Mouse (Mus musculus) hematopoietic multipotent progenitor cell, adult 10-12 weeks (in vitro differentiated cells): Measurements from ENCODE around the gene Uhmk1. TPM values are rescaled to one million over a fixed set of nuclear protein-coding genes. Genes with fewer than 3 reads are reported as not detected.

Source experiments
- polyA plus RNA-seq: library from polyadenylated mRNA; stranded (reverse); fragments of >175 nt; gene quantifications from 2 replicates; pipeline ENCODE4 v1.2.3, GENCODE M21; 2012; ENCODE audit warnings: low replicate concordance

Gene Uhmk1
- polyA plus RNA-seq, result 6.0 TPM in 2 replicates

GRCm38 (mm10) chr1:170214757-170215522 lies at the start of gene Uhmk1:
TSS of gene Uhmk1 (minus strand) at chr1:170215397.

GRCm38 (mm10) chr1:170232688-170233087 lies 17.5 kb upstream of the Uhmk1 start, which contains the start of gene Sh2d1b2:
TSS of gene Sh2d1b2 (plus strand) at chr1:170232749.

GRCm38 (mm10) chr1:170174814-170175332 lies 40.3 kb downstream of the Uhmk1 start, which contains the start of gene Uap1:
TSS of gene Uap1 (minus strand) at chr1:170174957.

Other genes starting within 250 kb of the Uhmk1 start
- gene Hsd17b7, start 246.2 kb downstream of the Uhmk1 start, polyA plus RNA-seq, result 0.73 and 0.95 TPM in 2 replicates
- not detected in 2 replicates for gene Ddr2, start 104.6 kb downstream of the Uhmk1 start, polyA plus RNA-seq
- gene Uap1, start 40.4 kb downstream of the Uhmk1 start, polyA plus RNA-seq, result 6.5 and 10.8 TPM in 2 replicates
- not detected in 2 replicates for gene Sh2d1b2, start 17.4 kb upstream of the Uhmk1 start, polyA plus RNA-seq
- gene Sh2d1b1, start 61.9 kb upstream of the Uhmk1 start, polyA plus RNA-seq, result 1.4 and 1.6 TPM in 2 replicates
- gene Gm7694, start 90.9 kb upstream of the Uhmk1 start, polyA plus RNA-seq, result 1.8 and 2.0 TPM in 2 replicates
- not detected in 2 replicates for gene Spata46, start 93.4 kb upstream of the Uhmk1 start, polyA plus RNA-seq